Mouse (Mus musculus) retina, embryonic 14.5 days (tissue): ENCODE data around the gene Prpsap2.

Source experiments
- DNase-seq: peaks from one replicate; pipeline ENCODE4 v3.0.0-alpha.2; 2015; ENCODE audit warnings: low spot score

Prpsap2 gene

GRCm38 (mm10) chr11:61715130-61715529 is 46.8 kb downstream of the Prpsap2 start:
- DNase-seq = no peak

- peak; percentile 97 for DNase-seq
Observed at GRCm38 (mm10) chr11:61714346-61715117, 47.4 kb downstream of the Prpsap2 start.

- DNase-seq = no peak
Observed at GRCm38 (mm10) chr11:61713157-61713855, 48.6 kb downstream of the Prpsap2 start.

GRCm38 (mm10) chr11:61708928-61709327 is 53.0 kb downstream of the Prpsap2 start:
- no peak for DNase-seq

- DNase-seq = no peak
Observed at GRCm38 (mm10) chr11:61706232-61706631, 55.7 kb downstream of the Prpsap2 start.

- DNase-seq = no peak
Observed at GRCm38 (mm10) chr11:61705581-61705980, 56.3 kb downstream of the Prpsap2 start.

- no peak for DNase-seq
Observed at GRCm38 (mm10) chr11:61702494-61702893, 59.4 kb downstream of the Prpsap2 start.

GRCm38 (mm10) chr11:61701696-61702095 is 60.2 kb downstream of the Prpsap2 start:
- DNase-seq = peak; percentile 47

GRCm38 (mm10) chr11:61699933-61700332 is 62.0 kb downstream of the Prpsap2 start:
- no peak for DNase-seq

- DNase-seq = no peak
Observed at GRCm38 (mm10) chr11:61699460-61699859, 62.4 kb downstream of the Prpsap2 start.

GRCm38 (mm10) chr11:61698852-61699251 is 63.0 kb downstream of the Prpsap2 start:
- no peak for DNase-seq

GRCm38 (mm10) chr11:61692996-61693395 is 68.9 kb downstream of the Prpsap2 start:
- DNase-seq = no peak

- no peak for DNase-seq
Observed at GRCm38 (mm10) chr11:61687595-61687994, 74.3 kb downstream of the Prpsap2 start.

- no peak for DNase-seq
Observed at GRCm38 (mm10) chr11:61686906-61687453, 74.9 kb downstream of the Prpsap2 start.

- DNase-seq = no peak
Observed at GRCm38 (mm10) chr11:61686141-61686540, 75.7 kb downstream of the Prpsap2 start.

GRCm38 (mm10) chr11:61685119-61685725 is 76.7 kb downstream of the Prpsap2 start:
- DNase-seq = no peak

- peak; percentile 75 for DNase-seq
Observed at GRCm38 (mm10) chr11:61683907-61684731, 77.8 kb downstream of the Prpsap2 start, which contains the start of gene Fam83g. Fam83g (plus strand) TSS chr11:61684091.
